Mouse (Mus musculus): ENCODE results near the gene Esrrb. TPM values are rescaled to one million over a fixed set of nuclear protein-coding genes. Genes with fewer than 3 reads are reported as not detected.

Gene Esrrb
- polyA plus RNA-seq, 1 experiment from 2014 or later = 0.14 TPM

- H3K27me3 ChIP-seq = peaks cover 7% of the 10 kb centered on the region; the same call in 1 of the 2 replicates
- H3K4me1 ChIP-seq = peaks cover 18% of the 10 kb centered on the region
- no peaks in the 10 kb centered on the region; the same call in 1 of the 2 replicates for H3K9me3 ChIP-seq
- no peak overlapping the region for H3K4me3 ChIP-seq
- H3K36me3 ChIP-seq = no peaks in the 10 kb centered on the region
- no peak overlapping the region for H3K9ac ChIP-seq
- H3K27ac ChIP-seq = no peak overlapping the region
- 60% methylated on average over 23 of the region's 23 CpGs for WGBS
- ATAC-seq (ENCODE audit: insufficient number of reproducible peaks, insufficient read depth, low FRiP score, low TSS enrichment, low read depth) = no peak
- H3K4me2 ChIP-seq = no peak overlapping the region
Measured at GRCm38 (mm10) chr12:86469919-86470318, 109.0 kb downstream of the Esrrb start.

GRCm38 (mm10) chr12:86470912-86471311 lies 110.0 kb downstream of the Esrrb start:
- Histone ChIP-seq H3K27ac (no peak overlapping the region), H3K9me3 (no peaks in the 10 kb centered on the region; the same call in 1 of the 2 replicates), H3K4me3 (no peak overlapping the region), H3K4me2 (no peak overlapping the region), H3K9ac (no peak overlapping the region), H3K27me3 (peaks cover 7% of the 10 kb centered on the region; the same call in 1 of the 2 replicates), H3K36me3 (no peaks in the 10 kb centered on the region), H3K4me1 (peaks cover 26% of the 10 kb centered on the region)
- WGBS = 60% methylated on average over 6 of the region's 6 CpGs
- no peak for ATAC-seq (ENCODE audit: insufficient number of reproducible peaks, insufficient read depth, low FRiP score, low TSS enrichment, low read depth)

GRCm38 (mm10) chr12:86473630-86474029 lies 112.7 kb downstream of the Esrrb start:
- Histone ChIP-seq H3K4me3 (no peak overlapping the region), H3K36me3 (no peaks in the 10 kb centered on the region), H3K27ac (no peak overlapping the region), H3K27me3 (peaks cover 7% of the 10 kb centered on the region; the same call in 1 of the 2 replicates), H3K9ac (no peak overlapping the region), H3K9me3 (no peaks in the 10 kb centered on the region; the same call in 1 of the 2 replicates), H3K4me2 (peak overlapping the region; percentile 35), H3K4me1 (peaks cover 23% of the 10 kb centered on the region)
- ATAC-seq (ENCODE audit: insufficient number of reproducible peaks, insufficient read depth, low FRiP score, low TSS enrichment, low read depth) = no peak
- 24% methylated on average over 12 of the region's 12 CpGs for WGBS

- no peak for ATAC-seq (ENCODE audit: insufficient number of reproducible peaks, insufficient read depth, low FRiP score, low TSS enrichment, low read depth)
- Histone ChIP-seq H3K4me1 (peaks cover 23% of the 10 kb centered on the region), H3K27ac (no peak overlapping the region), H3K9ac (no peak overlapping the region), H3K9me3 (no peaks in the 10 kb centered on the region), H3K36me3 (no peaks in the 10 kb centered on the region), H3K4me3 (no peak overlapping the region), H3K4me2 (no peak overlapping the region), H3K27me3 (0 out of 2 replicates have a peak, but pooled peaks cover 3% of the 10 kb centered on the region)
- 61% methylated on average over 7 of the region's 7 CpGs for WGBS
Measured at GRCm38 (mm10) chr12:86475994-86476393, 115.1 kb downstream of the Esrrb start.

- Histone ChIP-seq H3K27me3 (no peaks in the 10 kb centered on the region), H3K9ac (no peak overlapping the region), H3K4me3 (no peak overlapping the region), H3K4me1 (peaks cover 25% of the 10 kb centered on the region), H3K4me2 (no peak overlapping the region), H3K9me3 (no peaks in the 10 kb centered on the region), H3K36me3 (no peaks in the 10 kb centered on the region), H3K27ac (no peak overlapping the region)
- 75% methylated on average over 5 of the region's 5 CpGs for WGBS
- ATAC-seq (ENCODE audit: insufficient number of reproducible peaks, insufficient read depth, low FRiP score, low TSS enrichment, low read depth) = no peak
Measured at GRCm38 (mm10) chr12:86478908-86479307, 118.0 kb downstream of the Esrrb start.

GRCm38 (mm10) chr12:86482029-86482428 lies 121.1 kb downstream of the Esrrb start:
- WGBS = 84% methylated on average over 6 of the region's 6 CpGs
- Histone ChIP-seq H3K9ac (no peak overlapping the region), H3K27ac (no peak overlapping the region), H3K4me3 (no peak overlapping the region), H3K4me2 (no peak overlapping the region), H3K9me3 (no peaks in the 10 kb centered on the region), H3K36me3 (no peaks in the 10 kb centered on the region), H3K4me1 (peaks cover 7% of the 10 kb centered on the region; the same call in 1 of the 2 replicates), H3K27me3 (no peaks in the 10 kb centered on the region)
- no peak for ATAC-seq (ENCODE audit: insufficient number of reproducible peaks, insufficient read depth, low FRiP score, low TSS enrichment, low read depth)

GRCm38 (mm10) chr12:86483413-86483841 lies 122.5 kb downstream of the Esrrb start:
- Histone ChIP-seq H3K27me3 (no peaks in the 10 kb centered on the region), H3K9ac (no peak overlapping the region; the same call in 1 of the 2 replicates), H3K9me3 (no peaks in the 10 kb centered on the region), H3K4me2 (no peak overlapping the region), H3K27ac (no peak overlapping the region), H3K4me3 (no peak overlapping the region), H3K36me3 (no peaks in the 10 kb centered on the region), H3K4me1 (peaks cover 7% of the 10 kb centered on the region; the same call in 1 of the 2 replicates)
- no peak for ATAC-seq (ENCODE audit: insufficient number of reproducible peaks, insufficient read depth, low FRiP score, low TSS enrichment, low read depth)
- 45% methylated on average over 5 of the region's 5 CpGs for WGBS

GRCm38 (mm10) chr12:86488005-86488404 lies 127.1 kb downstream of the Esrrb start:
- no peak overlapping the region for H3K9ac ChIP-seq
- H3K36me3 ChIP-seq = no peaks in the 10 kb centered on the region
- no peak for ATAC-seq (ENCODE audit: insufficient number of reproducible peaks, insufficient read depth, low FRiP score, low TSS enrichment, low read depth)
- no peaks in the 10 kb centered on the region for H3K27me3 ChIP-seq
- WGBS = 62% methylated on average over 3 of the region's 3 CpGs
- H3K4me1 ChIP-seq = peaks cover 20% of the 10 kb centered on the region
- no peaks in the 10 kb centered on the region for H3K9me3 ChIP-seq
- no peak overlapping the region for H3K4me2 ChIP-seq
- no peak overlapping the region for H3K4me3 ChIP-seq
- H3K27ac ChIP-seq = no peak overlapping the region

- ATAC-seq (ENCODE audit: insufficient number of reproducible peaks, insufficient read depth, low FRiP score, low TSS enrichment, low read depth) = no peak
- Histone ChIP-seq H3K27me3 (no peaks in the 10 kb centered on the region), H3K4me3 (no peak overlapping the region), H3K27ac (no peak overlapping the region), H3K4me2 (no peak overlapping the region), H3K4me1 (peaks cover 20% of the 10 kb centered on the region), H3K9ac (no peak overlapping the region), H3K36me3 (no peaks in the 10 kb centered on the region), H3K9me3 (no peaks in the 10 kb centered on the region)
- 76% methylated on average over 5 of the region's 5 CpGs for WGBS
Measured at GRCm38 (mm10) chr12:86490052-86490451, 129.1 kb downstream of the Esrrb start.

- Histone ChIP-seq H3K4me1 (peaks cover 20% of the 10 kb centered on the region), H3K4me3 (no peak overlapping the region), H3K27ac (no peak overlapping the region; the same call in 1 of the 2 replicates), H3K9me3 (no peaks in the 10 kb centered on the region), H3K27me3 (no peaks in the 10 kb centered on the region), H3K4me2 (no peak overlapping the region), H3K36me3 (no peaks in the 10 kb centered on the region), H3K9ac (no peak overlapping the region)
- WGBS = 75% methylated on average over 3 of the region's 3 CpGs
- no peak for ATAC-seq (ENCODE audit: insufficient number of reproducible peaks, insufficient read depth, low FRiP score, low TSS enrichment, low read depth)
Measured at GRCm38 (mm10) chr12:86491500-86491899, 130.6 kb downstream of the Esrrb start.

- no peaks in the 10 kb centered on the region for H3K36me3 ChIP-seq
- peak; percentile 61 for ATAC-seq (ENCODE audit: insufficient number of reproducible peaks, insufficient read depth, low FRiP score, low TSS enrichment, low read depth)
- H3K9me3 ChIP-seq = no peaks in the 10 kb centered on the region
- H3K27me3 ChIP-seq = no peaks in the 10 kb centered on the region
- 20% methylated on average over 9 of the region's 9 CpGs for WGBS
- peak overlapping the region; percentile 3; the same call in 1 of the 2 replicates for H3K4me3 ChIP-seq
- peak overlapping the region; percentile 73 for H3K27ac ChIP-seq
- 0 out of 2 replicates have a peak overlapping the region, but pooled peaks have one; percentile 21 for H3K9ac ChIP-seq
- H3K4me2 ChIP-seq = peak overlapping the region; percentile 41
- peaks cover 20% of the 10 kb centered on the region for H3K4me1 ChIP-seq
Measured at GRCm38 (mm10) chr12:86492822-86493221, 131.9 kb downstream of the Esrrb start.

- Histone ChIP-seq H3K4me3 (no peak overlapping the region), H3K36me3 (no peaks in the 10 kb centered on the region), H3K4me2 (no peak overlapping the region), H3K4me1 (peaks cover 24% of the 10 kb centered on the region), H3K27me3 (no peaks in the 10 kb centered on the region), H3K9me3 (no peaks in the 10 kb centered on the region), H3K27ac (no peak overlapping the region), H3K9ac (no peak overlapping the region)
- no peak for ATAC-seq (ENCODE audit: insufficient number of reproducible peaks, insufficient read depth, low FRiP score, low TSS enrichment, low read depth)
- whole genome bisulfite sequencing = 91% methylated on average over 4 of the region's 4 CpGs
Measured at GRCm38 (mm10) chr12:86497126-86497525, 136.2 kb downstream of the Esrrb start.

All from embryonic facial prominence, embryonic 13.5 days (tissue).